Mouse (Mus musculus): Measurements from ENCODE around the gene Fktn.
"Not testable (repeated sequence)": the region's sequence is repeated elsewhere in the genome, so short reads cannot be mapped to it uniquely, and the experiment has no call there.

- not testable (repeated sequence) for TF ChIP-seq POLR2A (IDR thresholded peaks at IDR 0.05; ENCODE audit: extremely low read depth, insufficient read depth, low read length); CTCF (IDR thresholded peaks at IDR 0.05; ENCODE audit: low read depth, low read length)
Measured at GRCm38 (mm10) chr4:53709166-53709565, 4.6 kb upstream of the Fktn start.

All from liver, adult 2 months (tissue).